Mouse (Mus musculus) neural tube, embryonic 15.5 days (tissue): ENCODE measurements around the gene Ccdc61. TPM values are rescaled to one million over a fixed set of nuclear protein-coding genes. Genes with fewer than 3 reads are reported as not detected.
A peak's percentile ranks its signal among the peaks of the same experiment; 100 is the strongest.

Experiments used
- ATAC-seq: fragments of 200-750 bp; cut with Nextera tagmentation; 2 replicates; pipeline ENCODE4 v1.8.0; 2017; ENCODE audit warnings: mild to moderate bottlenecking, moderate TSS enrichment, moderate library complexity; ENCODE audit not compliant: low FRiP score
- H3K27ac ChIP-seq: fragments of 300-500 bp; sonication (generic); replicated peaks from 2 replicates; pipeline ENCODE4 v1.5.1; 2015; ENCODE audit warnings: mild to moderate bottlenecking, inconsistent platforms
- H3K27me3 ChIP-seq: fragments of 300-500 bp; sonication (generic); replicated peaks from 2 replicates; pipeline ENCODE4 v1.6.1; 2015; ENCODE audit warnings: inconsistent platforms
- H3K36me3 ChIP-seq: fragments of 300-500 bp; sonication (generic); 2 replicates; pipeline ENCODE4 v1.6.1; 2015; ENCODE audit warnings: inconsistent platforms
- H3K4me1 ChIP-seq: fragments of 300-500 bp; sonication (generic); 2 replicates; pipeline ENCODE4 v1.6.1; 2015; ENCODE audit warnings: inconsistent platforms
- H3K4me2 ChIP-seq: fragments of 300-500 bp; sonication (generic); 2 replicates; pipeline ENCODE4 v1.6.1; 2015; ENCODE audit warnings: inconsistent platforms, mild to moderate bottlenecking, moderate library complexity
- H3K4me3 ChIP-seq: fragments of 300-500 bp; sonication (generic); replicated peaks from 2 replicates; pipeline ENCODE4 v1.5.1; 2015; ENCODE audit warnings: mild to moderate bottlenecking, inconsistent platforms
- H3K9ac ChIP-seq: fragments of 300-500 bp; sonication (generic); replicated peaks from 2 replicates; pipeline ENCODE4 v1.6.1; 2015; ENCODE audit warnings: mild to moderate bottlenecking, inconsistent platforms
- H3K9me3 ChIP-seq: fragments of 300-500 bp; sonication (generic); replicated peaks from 2 replicates; pipeline ENCODE4 v1.6.1; 2016; ENCODE audit warnings: inconsistent platforms
- WGBS: fragments of 180-500 bp; shearing (Covaris S2); methylation state at CpG from one replicate; pipeline ENCODE4 v1.1.7; 2015; ENCODE audit warnings: mixed read lengths; 5-methylcytosine and 5-hydroxymethylcytosine counted together
- polyA plus RNA-seq: library from polyadenylated mRNA; unstranded; fragments of >200 nt; fragmentation: Nextera tagmentation; extraction: Ambion mirVana; gene quantifications from 2 replicates; pipeline ENCODE4 v1.2.1, GENCODE M21; 2015

Ccdc61 gene
- polyA plus RNA-seq, 1 experiment from 2014 or later, result 31.9 TPM

DNA sequence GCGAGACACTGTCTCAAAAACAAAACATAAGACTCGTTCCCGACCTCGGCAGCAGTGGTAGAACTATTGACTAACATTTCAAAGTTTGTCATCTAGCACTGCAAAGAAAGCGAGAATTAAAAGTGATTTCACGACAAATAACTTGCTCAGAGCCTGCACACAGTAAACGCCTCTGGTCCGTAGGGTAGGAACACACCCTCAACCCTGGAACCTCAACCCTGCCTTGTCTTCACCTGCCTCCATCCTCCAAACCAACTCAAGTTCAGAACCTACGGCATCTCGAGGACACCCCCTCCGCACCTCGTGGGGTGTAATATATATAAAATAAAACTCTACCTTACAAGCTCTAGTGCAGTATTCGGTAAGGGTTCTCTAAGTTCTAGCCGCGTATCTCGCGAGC, 418 bp downstream of the Ccdc61 start:
- peak overlapping the region; percentile 84 for H3K4me2 ChIP-seq
- no peak; the same call in 1 of the 2 replicates for ATAC-seq
- H3K27me3 ChIP-seq, result no peaks in the 10 kb centered on the region
- peak overlapping the region; percentile 51 for H3K9ac ChIP-seq
- peak overlapping the region; percentile 59 for H3K4me3 ChIP-seq
- peaks cover 21% of the 10 kb centered on the region for H3K4me1 ChIP-seq
- H3K36me3 ChIP-seq, result no peaks in the 10 kb centered on the region
- 7% methylated on average over 17 of the region's 17 CpGs for WGBS
- H3K9me3 ChIP-seq, result no peaks in the 10 kb centered on the region
- H3K27ac ChIP-seq, result no peak overlapping the region

DNA sequence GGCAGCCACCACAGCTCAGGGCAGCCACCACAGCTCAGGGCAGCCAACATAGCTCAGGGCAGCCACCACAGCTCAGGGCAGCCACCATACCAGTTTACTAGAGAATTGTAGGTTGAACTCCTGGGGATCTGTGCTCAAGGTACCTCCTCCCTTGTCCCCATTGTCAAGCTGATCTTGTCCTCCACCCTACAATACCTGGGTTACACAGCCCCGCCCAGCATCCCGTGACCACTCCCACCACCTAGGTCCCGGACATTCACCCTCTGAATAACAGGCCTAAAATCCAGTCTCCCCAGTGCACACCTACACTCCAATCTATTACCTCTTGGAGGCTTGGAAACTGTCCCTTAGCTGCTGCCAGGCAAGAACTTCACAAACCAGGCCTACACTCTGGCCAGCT, 5.2 kb downstream of the Ccdc61 start:
- Histone ChIP-seq H3K27me3 (no peaks in the 10 kb centered on the region), H3K4me1 (peaks cover 14% of the 10 kb centered on the region), H3K9me3 (no peaks in the 10 kb centered on the region), H3K36me3 (0 out of 2 replicates have a peak, but pooled peaks cover 7% of the 10 kb centered on the region), H3K4me3 (no peak overlapping the region), H3K9ac (no peak overlapping the region), H3K27ac (no peak overlapping the region), H3K4me2 (no peak overlapping the region)
- 82% methylated on average over 3 of the region's 3 CpGs for WGBS
- no peak for ATAC-seq

DNA sequence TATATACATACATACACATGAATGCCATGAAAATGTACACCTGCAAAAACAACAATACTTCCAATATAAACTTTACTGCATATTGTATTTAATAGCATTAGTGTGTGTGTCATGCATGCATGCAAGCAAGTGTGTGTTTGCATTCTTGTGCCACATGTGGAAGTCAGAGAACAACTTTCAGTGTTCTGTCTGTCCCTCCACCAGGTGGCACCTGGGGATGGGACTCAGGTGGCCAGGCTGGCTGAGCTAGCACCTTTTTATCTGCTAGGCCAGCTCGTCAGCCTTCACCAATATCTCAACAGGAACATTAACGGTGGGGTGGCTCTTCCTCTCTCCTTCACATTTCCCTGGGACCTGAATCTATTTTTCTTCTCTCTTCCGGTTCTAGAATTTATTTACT, 7.7 kb downstream of the Ccdc61 start:
- H3K27ac ChIP-seq, result no peak overlapping the region
- no peaks in the 10 kb centered on the region; the same call in 1 of the 2 replicates for H3K4me1 ChIP-seq
- H3K27me3 ChIP-seq, result no peaks in the 10 kb centered on the region
- H3K9ac ChIP-seq, result no peak overlapping the region
- H3K4me3 ChIP-seq, result no peak overlapping the region
- no peaks in the 10 kb centered on the region for H3K9me3 ChIP-seq
- no peak for ATAC-seq
- H3K4me2 ChIP-seq, result no peak overlapping the region
- WGBS, result 58% methylated on average over 3 of the region's 3 CpGs
- 0 out of 2 replicates have a peak, but pooled peaks cover 7% of the 10 kb centered on the region for H3K36me3 ChIP-seq

DNA sequence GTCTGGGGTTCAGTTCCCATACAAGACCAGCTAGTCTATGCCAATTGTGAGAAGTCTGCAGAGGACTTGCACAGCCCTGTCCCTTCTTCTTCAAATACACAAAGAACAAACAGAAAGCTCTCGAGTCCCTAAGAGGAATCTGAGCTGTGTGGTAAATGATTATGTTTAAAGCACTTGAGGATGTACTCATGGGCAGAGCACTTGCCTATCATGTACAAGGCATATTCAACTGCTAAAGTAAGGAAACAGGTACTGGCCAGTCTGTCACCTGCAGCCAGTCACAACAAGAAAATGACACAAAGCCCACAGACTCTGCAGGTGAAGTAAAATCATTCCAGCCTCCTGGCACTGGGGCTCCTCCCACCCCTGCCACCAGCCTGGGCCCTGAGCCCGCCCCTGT, 9.7 kb downstream of the Ccdc61 start:
- H3K9ac ChIP-seq, result no peak overlapping the region
- 0 out of 2 replicates have a peak, but pooled peaks cover 7% of the 10 kb centered on the region for H3K36me3 ChIP-seq
- no peak overlapping the region for H3K27ac ChIP-seq
- H3K4me2 ChIP-seq, result no peak overlapping the region
- no peaks in the 10 kb centered on the region for H3K27me3 ChIP-seq
- 84% methylated on average over 2 of the region's 2 CpGs for WGBS
- no peaks in the 10 kb centered on the region for H3K9me3 ChIP-seq
- no peak for ATAC-seq
- H3K4me3 ChIP-seq, result no peak overlapping the region
- peaks cover 7% of the 10 kb centered on the region; the same call in 1 of the 2 replicates for H3K4me1 ChIP-seq

DNA sequence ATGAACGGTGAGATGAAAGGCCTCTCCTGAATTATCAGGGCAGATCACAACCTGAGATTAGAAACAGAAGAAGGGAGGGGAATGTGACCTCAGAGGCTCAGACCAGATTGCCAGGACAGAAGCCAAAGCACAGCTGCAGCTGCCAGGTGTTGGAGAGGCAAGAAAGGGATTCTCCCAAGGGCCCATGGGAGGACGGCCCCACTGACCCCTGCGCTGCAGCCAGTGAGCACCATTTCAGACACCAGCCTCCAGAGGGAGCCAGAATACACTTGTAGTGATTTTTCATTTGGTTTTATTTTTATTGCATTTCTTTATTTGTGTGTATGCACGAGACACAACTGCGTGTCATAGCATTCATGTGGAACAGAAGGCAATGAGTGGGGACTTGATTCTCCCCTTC, 13.7 kb downstream of the Ccdc61 start:
- no peak overlapping the region for H3K9ac ChIP-seq
- no peaks in the 10 kb centered on the region for H3K27me3 ChIP-seq
- no peak for ATAC-seq
- no peak overlapping the region for H3K4me3 ChIP-seq
- WGBS, result 22% methylated on average over 5 of the region's 5 CpGs
- H3K27ac ChIP-seq, result no peak overlapping the region
- H3K9me3 ChIP-seq, result no peaks in the 10 kb centered on the region
- H3K36me3 ChIP-seq, result 0 out of 2 replicates have a peak, but pooled peaks cover 7% of the 10 kb centered on the region
- H3K4me1 ChIP-seq, result peaks cover 31% of the 10 kb centered on the region
- H3K4me2 ChIP-seq, result no peak overlapping the region

DNA sequence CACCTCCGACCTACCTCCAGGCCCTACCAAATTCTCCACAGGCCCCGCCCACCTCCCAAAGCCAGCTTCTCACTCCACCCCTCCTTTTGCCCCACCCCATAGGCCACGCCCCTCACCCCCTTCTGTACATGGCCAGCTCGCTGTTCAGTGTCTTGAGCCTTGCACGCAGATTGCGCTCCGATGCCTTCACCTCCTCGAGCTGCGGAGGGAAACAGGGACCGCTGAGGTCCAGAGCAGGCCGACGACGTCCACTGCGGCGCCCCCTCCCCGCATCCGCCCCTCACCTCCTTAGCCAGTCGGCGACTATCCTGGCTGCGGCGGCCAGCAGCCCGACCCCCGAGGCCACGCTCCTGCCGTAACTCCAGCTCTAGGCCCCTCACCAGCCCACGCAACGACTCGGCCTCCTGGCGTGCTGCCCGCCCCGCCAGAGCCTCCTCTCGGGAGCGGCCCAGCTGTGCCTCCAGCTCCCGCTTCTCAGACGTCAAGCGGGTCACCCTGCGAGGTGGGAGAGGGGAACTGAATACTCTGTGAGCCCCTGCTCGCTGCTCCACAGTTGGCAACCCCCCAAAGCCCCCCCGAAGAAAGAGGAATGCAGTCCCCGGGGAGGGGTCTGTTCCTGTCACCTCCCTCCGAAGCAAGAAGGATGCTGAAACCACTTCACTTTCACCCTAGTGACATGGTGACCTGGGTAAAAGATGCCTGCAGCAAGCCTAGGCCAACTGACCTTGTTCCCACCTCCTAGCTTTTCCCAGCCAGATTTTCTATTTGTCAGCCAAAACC, 16.4 kb downstream of the Ccdc61 start:
- H3K9ac ChIP-seq, result peak overlapping the region; percentile 57
- no peaks in the 10 kb centered on the region for H3K27me3 ChIP-seq
- peak overlapping the region; percentile 89 for H3K4me2 ChIP-seq
- peak; percentile 49 for ATAC-seq
- H3K4me1 ChIP-seq, result peaks cover 31% of the 10 kb centered on the region
- H3K36me3 ChIP-seq, result no peaks in the 10 kb centered on the region
- no peaks in the 10 kb centered on the region for H3K9me3 ChIP-seq
- peak overlapping the region; percentile 49; the same call in 1 of the 2 replicates for H3K27ac ChIP-seq
- 1% methylated on average over 40 of the region's 41 CpGs for WGBS
- H3K4me3 ChIP-seq, result peak overlapping the region; percentile 56

DNA sequence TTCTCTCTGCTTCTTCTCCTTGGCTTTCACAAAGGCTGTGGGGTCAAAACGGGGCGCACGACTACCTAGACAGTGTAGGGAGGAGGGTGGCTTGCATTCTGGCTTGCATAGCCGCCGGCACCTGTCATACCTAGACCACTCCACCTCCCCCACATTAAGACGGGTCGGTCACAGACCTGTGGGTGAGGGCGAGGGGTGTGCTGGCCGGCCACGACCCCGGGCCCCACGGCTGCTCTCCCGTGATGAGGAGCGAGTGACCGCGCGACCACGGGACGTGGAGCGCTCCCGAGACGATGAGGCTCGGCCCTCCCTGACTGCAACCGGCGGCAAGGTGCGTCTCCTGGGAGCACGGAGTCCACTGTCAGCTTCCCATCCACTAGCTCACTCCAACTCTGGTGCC, 17.2 kb downstream of the Ccdc61 start:
- no peaks in the 10 kb centered on the region for H3K27me3 ChIP-seq
- H3K36me3 ChIP-seq, result no peaks in the 10 kb centered on the region
- WGBS, result 28% methylated on average over 26 of the region's 27 CpGs
- peak overlapping the region; percentile 49; the same call in 1 of the 2 replicates for H3K27ac ChIP-seq
- H3K9ac ChIP-seq, result peak overlapping the region; percentile 63
- no peaks in the 10 kb centered on the region for H3K9me3 ChIP-seq
- peak; percentile 26 for ATAC-seq
- peak overlapping the region; percentile 89 for H3K4me2 ChIP-seq
- peaks cover 31% of the 10 kb centered on the region for H3K4me1 ChIP-seq
- H3K4me3 ChIP-seq, result peak overlapping the region; percentile 56

DNA sequence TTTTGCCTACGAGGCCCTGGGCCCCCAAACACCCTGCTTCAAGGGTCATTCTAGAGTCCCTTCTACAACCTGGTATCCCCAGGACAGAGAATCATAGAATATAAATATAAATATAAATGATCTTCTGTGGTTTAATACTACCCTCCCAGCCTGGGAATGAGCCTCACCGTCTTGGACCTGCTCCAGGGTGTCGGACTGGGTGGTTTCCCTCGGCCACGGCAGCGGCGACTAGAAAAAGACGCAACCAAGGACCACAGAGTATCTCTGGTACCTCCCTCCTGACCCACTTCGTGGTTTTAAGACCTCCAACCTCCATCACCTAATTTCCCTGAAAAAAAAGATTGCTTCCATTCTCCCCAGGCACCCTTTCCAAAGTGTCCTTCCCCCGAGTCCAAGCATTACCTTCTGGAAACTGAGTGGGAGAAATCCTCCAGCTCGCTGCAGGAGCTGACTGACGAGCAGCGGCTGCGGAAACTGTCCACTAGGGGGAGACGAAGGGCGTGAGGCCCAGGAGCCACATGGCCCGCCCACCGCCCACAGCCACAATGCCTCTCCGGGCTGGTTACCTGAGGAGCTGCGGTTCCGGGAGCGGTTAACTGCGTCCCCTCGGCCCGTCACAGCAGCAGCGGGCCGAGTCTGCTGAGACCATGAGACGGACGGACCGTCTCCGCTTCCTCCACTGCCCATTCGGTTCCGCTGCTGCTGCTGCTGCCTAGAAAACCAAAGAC, 18.2 kb downstream of the Ccdc61 start:
- peak overlapping the region; percentile 89 for H3K4me2 ChIP-seq
- peak; percentile 70 for ATAC-seq

DNA sequence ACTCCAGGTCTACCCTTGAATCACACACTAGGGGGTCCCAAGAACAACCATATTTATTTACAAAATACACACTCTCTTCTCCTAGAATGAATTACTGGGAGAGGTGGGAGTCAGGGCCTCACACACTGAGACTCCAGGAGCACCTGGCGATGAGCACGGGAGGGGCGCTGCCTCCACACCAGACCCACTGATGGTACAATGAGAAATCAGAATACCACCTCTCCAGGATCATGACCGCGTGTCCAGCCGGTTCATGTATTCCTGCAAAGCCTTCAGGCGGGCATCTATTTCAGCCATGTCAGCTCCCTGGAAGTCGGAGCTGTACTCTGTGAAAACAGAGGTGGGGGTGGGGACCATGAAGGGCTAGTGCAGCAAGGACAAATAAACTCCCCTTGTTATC, 19.4 kb downstream of the Ccdc61 start:
- Histone ChIP-seq H3K4me3 (no peak overlapping the region), H3K27ac (no peak overlapping the region), H3K9me3 (no peaks in the 10 kb centered on the region), H3K4me1 (peaks cover 24% of the 10 kb centered on the region), H3K9ac (no peak overlapping the region), H3K27me3 (no peaks in the 10 kb centered on the region), H3K4me2 (no peak overlapping the region), H3K36me3 (no peaks in the 10 kb centered on the region)
- 94% methylated on average over 8 of the region's 8 CpGs for WGBS
- ATAC-seq, result no peak

More for the DNA sequence above, 18.2 kb downstream of the Ccdc61 start:
- WGBS, result 19% methylated on average over 33 of the region's 33 CpGs
- H3K4me1 ChIP-seq, result peaks cover 31% of the 10 kb centered on the region
- H3K27ac ChIP-seq, result peak overlapping the region; percentile 76
- peak overlapping the region; percentile 63 for H3K9ac ChIP-seq
- H3K9me3 ChIP-seq, result no peaks in the 10 kb centered on the region
- peak overlapping the region; percentile 56 for H3K4me3 ChIP-seq
- no peaks in the 10 kb centered on the region for H3K27me3 ChIP-seq
- no peaks in the 10 kb centered on the region for H3K36me3 ChIP-seq

DNA sequence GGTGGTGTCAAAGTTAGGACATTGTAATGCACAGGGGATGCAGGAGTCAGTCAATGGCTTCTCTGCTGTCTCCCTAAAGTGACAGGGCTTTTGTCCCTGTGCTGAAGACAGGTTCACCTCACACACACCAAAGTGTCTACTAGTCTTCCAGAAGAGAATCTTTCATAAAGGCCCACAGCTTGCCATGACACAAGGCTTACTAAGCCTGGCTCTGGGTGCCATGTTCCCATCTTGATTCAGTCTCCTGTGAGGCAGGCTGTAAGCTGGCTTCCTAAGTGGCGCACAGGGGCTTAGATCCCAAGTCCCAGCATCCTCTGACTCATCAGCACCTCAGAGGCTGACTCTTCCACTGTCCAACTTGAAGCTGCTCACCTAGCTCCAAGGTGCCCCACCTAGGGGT, 23.3 kb downstream of the Ccdc61 start:
- no peaks in the 10 kb centered on the region for H3K36me3 ChIP-seq
- no peak overlapping the region for H3K4me2 ChIP-seq
- H3K27ac ChIP-seq, result no peak overlapping the region
- no peak overlapping the region for H3K9ac ChIP-seq
- WGBS, result 96% methylated on average over 1 of the region's 1 CpGs
- ATAC-seq, result no peak
- peaks cover under 1% of the 10 kb centered on the region; the same call in 1 of the 2 replicates for H3K4me1 ChIP-seq
- no peak overlapping the region for H3K4me3 ChIP-seq
- no peaks in the 10 kb centered on the region for H3K9me3 ChIP-seq
- H3K27me3 ChIP-seq, result no peaks in the 10 kb centered on the region

DNA sequence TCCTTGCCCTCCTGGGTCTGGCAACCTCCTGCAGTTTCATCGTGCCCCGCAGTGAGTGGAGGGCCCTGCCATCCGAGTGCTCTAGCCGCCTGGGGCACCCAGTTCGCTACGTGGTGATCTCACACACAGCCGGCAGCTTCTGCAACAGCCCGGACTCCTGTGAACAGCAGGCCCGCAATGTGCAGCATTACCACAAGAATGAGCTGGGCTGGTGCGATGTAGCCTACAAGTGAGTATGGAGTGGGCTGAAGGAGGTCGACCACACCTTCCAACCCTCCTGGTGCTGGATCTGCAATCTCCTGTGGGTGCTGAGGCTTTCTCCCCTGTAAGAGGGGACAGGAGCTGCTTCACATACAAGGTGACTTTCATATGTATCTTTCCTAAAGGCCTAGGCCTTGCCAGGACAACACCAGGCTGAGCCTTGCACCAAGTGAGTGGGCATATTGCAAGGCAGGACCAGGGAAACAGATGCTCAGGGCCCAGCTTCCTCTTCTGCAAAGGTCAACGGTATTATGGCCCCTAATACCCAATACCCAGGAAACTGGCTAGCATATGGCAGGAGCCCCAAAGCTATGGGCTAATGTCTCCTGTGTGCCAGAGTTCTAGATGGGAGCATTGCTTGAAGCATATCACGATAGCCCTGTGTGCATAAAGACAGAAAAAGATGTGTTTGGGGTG, 25.3 kb downstream of the Ccdc61 start:
- Histone ChIP-seq H3K4me2 (no peak overlapping the region), H3K27me3 (no peaks in the 10 kb centered on the region), H3K9ac (no peak overlapping the region), H3K27ac (peak overlapping the region; percentile 37; the same call in 1 of the 2 replicates), H3K9me3 (no peaks in the 10 kb centered on the region), H3K4me3 (no peak overlapping the region), H3K4me1 (no peaks in the 10 kb centered on the region), H3K36me3 (no peaks in the 10 kb centered on the region)
- WGBS, result 59% methylated on average over 13 of the region's 13 CpGs
- ATAC-seq, result no peak
